Mouse (Mus musculus): ENCODE data around the gene Tlcd1.
"Not testable (repeated sequence)": the region's sequence is repeated elsewhere in the genome, so short reads cannot be mapped to it uniquely, and the experiment has no call there.

Gene Tlcd1

GRCm38 (mm10) chr11:78177903-78178858 is 1.7 kb downstream of the Tlcd1 start:
- peak; percentile 99 for DNase-seq

GRCm38 (mm10) chr11:78178859-78179437 is 2.4 kb downstream of the Tlcd1 start:
- DNase-seq = peak; percentile 85

- no peak for DNase-seq
Observed at GRCm38 (mm10) chr11:78179438-78179999, 3.0 kb downstream of the Tlcd1 start.

- no peak for DNase-seq
Observed at GRCm38 (mm10) chr11:78180081-78180761, 3.7 kb downstream of the Tlcd1 start.

GRCm38 (mm10) chr11:78181830-78182357 is 5.4 kb downstream of the Tlcd1 start:
- DNase-seq = no peak

- DNase-seq = no peak
Observed at GRCm38 (mm10) chr11:78182450-78182849, 5.9 kb downstream of the Tlcd1 start.

GRCm38 (mm10) chr11:78182961-78183844 is 6.7 kb downstream of the Tlcd1 start, which contains the start of gene Rpl23a:
Gene Rpl23a (minus strand): TSS chr11:78183584.
- peak; percentile 89 for DNase-seq

- no peak for DNase-seq
Observed at GRCm38 (mm10) chr11:78183884-78184514, 7.5 kb downstream of the Tlcd1 start.

- not testable (repeated sequence) for DNase-seq
Observed at GRCm38 (mm10) chr11:78184702-78185101, 8.2 kb downstream of the Tlcd1 start.

GRCm38 (mm10) chr11:78188331-78189233 is 12.1 kb downstream of the Tlcd1 start, which contains the start of gene Rab34:
Gene Rab34 (plus strand): TSS chr11:78188430.
- DNase-seq = peak; percentile 77

- DNase-seq = peak; percentile 75
Observed at GRCm38 (mm10) chr11:78189234-78190040, 12.9 kb downstream of the Tlcd1 start.

GRCm38 (mm10) chr11:78190041-78190440 is 13.5 kb downstream of the Tlcd1 start:
- DNase-seq = peak; percentile 73

- no peak for DNase-seq
Observed at GRCm38 (mm10) chr11:78193113-78193512, 16.6 kb downstream of the Tlcd1 start, which contains the start of gene Proca1. Gene Proca1 (plus strand): TSS chr11:78193392.

- peak; percentile 85 for DNase-seq
Observed at GRCm38 (mm10) chr11:78194411-78195100, 18.0 kb downstream of the Tlcd1 start.

GRCm38 (mm10) chr11:78195101-78195863 is 18.8 kb downstream of the Tlcd1 start:
- DNase-seq = no peak

GRCm38 (mm10) chr11:78202372-78202771 is 25.9 kb downstream of the Tlcd1 start:
- no peak for DNase-seq

GRCm38 (mm10) chr11:78204287-78204686 is 27.8 kb downstream of the Tlcd1 start:
- DNase-seq = no peak

Data from kidney, adult 18-20 months (tissue).